Mouse (Mus musculus) liver (tissue): ENCODE measurements around the gene Tfap2b.

Experiments used
- DNase-seq: peaks from one replicate; pipeline ENCODE4 v3.0.0-alpha.2; 2020; ENCODE audit warnings: mixed read lengths

Gene Tfap2b

DNA sequence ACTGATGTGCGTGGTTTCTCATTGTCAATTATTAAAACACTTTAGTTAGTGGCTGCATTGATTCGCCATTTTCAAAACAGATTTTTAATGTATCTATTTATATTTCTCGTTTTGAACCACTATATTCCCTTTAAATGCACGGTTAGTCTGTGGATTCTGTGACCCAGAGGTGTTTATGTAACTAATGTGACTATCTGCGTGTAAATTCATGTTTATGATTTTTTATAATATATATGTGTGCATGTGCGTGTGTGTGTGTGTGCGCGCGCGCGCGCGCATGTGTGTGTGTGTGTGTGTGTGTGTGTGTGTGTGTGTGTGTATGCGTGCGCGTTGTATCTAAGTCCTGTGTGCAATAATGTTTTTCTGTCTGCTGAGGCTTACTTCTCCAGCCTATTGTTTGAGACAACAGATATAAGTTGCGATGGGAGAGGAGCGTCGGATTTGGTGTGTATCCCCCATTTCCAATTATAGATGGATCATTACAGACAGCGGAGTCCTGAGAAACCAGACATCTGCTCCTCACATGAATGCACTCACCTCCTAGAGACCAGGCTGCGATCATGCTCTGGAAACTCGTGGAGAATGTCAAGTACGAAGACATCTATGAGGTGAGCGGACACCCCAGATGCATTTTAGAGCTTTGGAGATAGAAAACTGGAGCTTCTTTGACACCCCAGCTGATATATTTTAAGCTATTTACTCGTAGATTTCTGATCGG lies at the start of gene Tfap2b:
TSS of gene Tfap2b (plus strand) at position 274 of the 718 bp plus-strand sequence.
- DNase-seq: no peak

DNA sequence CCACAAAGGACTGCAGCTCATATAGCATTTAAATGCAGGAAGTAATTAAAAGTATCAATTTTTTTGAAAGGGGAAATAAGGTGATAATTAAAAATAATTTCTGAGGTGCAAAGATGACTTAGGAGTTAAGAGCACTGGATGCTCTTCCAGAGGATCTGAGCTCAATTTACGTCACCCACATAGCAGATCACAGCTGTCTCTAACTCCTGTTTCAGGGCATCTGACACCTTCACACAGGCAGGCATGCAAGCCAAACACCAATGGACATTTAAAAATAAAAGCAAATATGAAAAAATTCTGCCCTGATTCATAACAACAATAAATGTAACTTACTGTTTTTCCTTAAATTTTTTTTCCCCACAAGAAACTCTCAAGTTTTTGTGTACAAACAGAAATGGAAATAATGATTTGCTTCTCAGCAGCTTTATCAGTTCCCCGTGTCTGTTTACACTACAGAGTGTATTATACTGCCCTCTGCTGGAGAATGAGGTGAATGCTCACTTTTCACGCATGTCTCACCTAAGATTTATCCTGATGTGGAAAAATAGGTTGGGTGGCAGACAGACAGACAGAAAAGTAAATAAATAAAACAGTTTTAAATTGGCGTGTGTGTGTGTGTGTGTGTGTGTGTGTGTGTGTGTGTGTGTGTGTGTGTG lies 29.8 kb upstream of the Tfap2b start:
- no peak for DNase-seq

DNA sequence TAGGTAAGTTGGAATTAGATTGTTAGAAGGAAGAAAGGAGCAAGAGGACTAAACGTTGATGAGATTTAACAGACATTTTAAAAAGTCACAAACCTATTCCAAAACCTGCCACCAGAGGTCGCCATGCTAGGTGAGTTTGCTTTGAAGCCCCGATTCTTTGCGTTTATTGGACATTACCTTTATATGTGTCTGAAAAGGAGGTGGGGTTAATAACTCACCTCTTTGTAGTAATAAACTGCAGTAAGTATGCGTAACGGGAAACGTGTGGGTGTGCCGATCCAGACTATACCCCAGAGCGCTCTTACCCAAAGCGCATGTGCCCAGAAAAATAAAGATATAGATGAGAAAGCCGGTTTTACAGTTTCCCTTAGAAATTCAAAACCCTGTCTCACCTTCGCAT lies 3.1 kb upstream of the Tfap2b start:
- DNase-seq: no peak

DNA sequence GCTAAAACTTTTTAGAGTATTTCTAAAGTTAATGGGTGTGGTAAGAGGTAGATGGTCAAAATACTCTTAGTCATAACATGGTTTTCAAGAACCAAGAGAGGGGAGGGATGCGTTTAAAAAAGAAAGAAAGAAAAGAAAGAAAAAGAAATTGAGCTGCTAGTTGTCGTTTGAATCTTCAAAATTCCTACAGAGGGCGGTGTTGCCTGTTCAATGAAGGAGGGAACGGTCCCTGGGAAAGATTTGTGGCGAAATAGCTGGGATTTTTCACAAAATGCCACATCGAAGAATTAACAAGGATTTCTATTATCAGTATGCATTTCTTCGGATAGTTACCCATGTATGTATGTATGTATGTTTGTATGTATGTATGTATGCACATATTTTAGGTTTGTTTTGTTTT lies 2.5 kb upstream of the Tfap2b start:
- DNase-seq: no peak

DNA sequence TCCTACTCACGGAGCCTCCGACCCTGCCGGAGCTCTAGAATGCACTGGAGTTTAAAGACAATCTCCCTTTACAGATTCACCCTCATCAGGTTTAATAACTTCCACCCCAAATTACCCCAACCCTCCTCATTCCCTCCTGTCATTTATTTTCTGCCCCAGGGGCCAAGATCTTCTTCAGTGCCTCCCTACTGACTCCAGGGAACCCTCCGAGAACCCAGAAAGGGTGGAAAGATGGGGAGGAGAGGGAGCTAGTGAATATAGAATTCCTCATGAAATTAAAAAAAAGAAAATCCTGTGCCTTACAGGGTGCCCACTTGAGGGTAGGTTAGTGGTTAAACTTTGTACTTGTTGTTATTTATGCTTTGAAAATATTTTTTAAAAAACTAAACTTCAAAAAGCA lies 1.1 kb upstream of the Tfap2b start:
- DNase-seq: no peak

DNA sequence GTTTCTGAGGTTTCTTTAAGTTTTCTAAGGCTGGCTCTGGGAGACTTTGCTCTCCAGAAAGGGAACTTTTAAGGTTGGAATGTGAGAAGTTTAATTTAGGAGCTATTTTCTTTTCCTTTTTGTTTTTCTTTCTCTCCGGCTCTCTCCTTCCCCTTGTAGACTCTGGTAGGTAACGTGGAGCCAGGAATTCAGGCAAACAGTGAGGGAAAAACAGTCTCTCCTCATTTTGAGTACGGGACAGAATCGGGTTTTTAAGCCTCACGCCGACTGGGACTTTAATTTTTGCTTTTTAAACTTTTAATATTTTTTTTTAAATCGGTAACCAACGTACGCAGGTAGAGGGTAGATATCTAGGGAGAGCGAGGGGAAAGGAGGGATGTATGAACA lies 638 bp downstream of the Tfap2b start:
- no peak for DNase-seq

DNA sequence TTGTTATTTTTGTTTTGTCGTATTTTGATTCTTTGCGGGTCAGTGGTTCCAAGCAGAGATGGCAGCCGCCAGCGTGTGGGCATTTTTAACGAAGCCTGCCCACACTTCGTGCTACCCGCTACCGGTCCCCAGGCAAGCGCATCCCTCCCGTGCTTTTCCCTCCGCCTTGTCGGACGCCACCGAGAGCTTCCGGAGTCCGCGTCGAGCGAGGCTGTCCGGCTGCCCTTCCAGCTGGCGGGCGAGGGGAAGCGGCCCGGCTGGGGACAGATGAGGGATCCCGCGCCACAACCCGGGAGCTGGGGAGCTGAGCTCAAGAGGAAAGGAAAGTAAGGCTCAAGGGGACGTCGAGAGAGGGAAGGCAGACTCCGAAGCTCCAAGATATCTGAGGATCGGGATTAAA lies 1.1 kb downstream of the Tfap2b start:
- DNase-seq: peak; percentile 17

DNA sequence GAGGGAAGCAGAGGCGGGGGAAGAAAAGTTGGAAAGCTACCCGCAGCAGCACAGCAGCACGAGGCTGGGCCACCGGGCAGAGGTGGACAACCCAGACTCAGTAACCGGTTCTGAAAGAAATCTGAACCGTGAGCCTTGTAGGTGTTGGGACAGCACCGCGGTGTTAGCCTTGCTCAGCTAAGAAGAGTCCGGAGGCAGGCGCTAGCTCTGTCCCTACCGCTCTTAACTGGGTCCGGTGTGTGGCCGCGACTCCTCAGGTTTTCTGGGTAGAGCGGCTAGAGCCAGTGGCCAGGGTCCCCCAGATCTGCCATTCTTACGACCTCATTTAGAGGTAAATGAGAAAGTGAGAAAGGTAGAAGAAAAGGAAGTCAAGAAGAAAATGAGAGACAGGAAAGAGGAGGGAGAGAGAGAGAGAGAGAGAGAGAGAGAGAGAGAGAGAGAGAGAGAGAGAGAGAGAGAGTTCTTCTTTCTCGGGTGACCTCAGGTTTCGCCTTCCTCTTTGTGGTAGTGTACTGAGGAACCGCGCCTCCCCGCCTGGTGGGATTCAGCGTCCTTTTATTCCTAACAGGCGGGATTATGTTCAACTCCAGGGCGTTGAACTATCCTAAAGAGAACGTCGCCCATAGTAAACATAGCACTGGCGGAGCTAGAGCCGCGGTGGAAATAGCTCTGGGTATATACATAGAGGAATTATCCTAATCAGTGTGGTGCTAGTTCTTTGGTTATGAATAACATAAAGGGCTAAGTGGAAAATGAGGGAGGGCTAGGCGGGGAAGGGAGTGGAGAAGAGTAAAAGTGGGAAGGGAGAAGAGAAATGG lies 1.7 kb downstream of the Tfap2b start:
- no peak for DNase-seq

DNA sequence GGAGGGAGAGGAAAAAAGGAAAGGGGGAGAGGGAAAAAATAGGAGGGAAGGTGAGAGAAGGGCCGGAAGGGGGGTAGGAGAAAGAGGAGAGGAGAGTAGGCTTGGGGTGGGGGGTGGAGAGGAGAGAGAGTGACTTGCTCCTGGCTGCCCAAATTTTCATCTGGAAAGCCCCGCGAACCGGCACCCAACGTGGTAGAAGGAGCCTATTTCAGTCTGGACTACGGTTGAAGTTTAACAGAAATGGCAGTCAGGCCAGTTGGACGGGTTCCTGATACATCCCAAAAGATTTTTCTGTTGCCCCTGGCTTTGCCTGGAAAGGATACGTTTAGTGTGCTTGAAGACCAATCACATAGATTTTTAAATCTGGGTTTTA lies 2.3 kb downstream of the Tfap2b start:
- DNase-seq: no peak

DNA sequence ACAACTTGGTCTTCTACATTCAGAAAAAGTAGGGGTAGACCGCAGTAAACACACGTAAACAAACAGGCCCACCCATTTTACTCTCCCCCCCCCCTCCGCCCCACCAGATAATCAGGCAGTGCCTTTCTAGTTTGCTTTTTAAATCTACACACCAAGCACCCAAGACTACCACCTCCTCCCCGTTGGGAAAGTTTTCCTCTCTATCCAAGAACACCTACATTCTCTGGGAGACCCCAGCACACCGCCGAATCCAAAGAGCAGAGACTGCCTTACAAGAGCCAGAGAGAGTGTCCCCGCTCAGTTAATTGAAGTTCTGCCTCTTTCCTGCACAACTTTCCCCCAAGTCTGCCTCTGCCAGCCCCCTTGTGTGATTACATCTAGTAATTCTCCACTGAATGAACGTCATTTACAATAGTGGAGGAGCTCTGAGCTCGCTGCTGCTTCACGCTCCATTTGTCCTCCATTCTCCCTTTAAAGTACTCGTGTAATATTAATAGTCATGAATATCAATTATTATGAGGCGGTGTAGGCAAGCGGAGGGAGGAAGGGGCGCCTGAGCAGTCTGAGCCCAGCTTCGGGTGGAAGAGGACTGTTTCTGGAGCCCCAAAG lies 2.9 kb downstream of the Tfap2b start:
- DNase-seq: no peak

DNA sequence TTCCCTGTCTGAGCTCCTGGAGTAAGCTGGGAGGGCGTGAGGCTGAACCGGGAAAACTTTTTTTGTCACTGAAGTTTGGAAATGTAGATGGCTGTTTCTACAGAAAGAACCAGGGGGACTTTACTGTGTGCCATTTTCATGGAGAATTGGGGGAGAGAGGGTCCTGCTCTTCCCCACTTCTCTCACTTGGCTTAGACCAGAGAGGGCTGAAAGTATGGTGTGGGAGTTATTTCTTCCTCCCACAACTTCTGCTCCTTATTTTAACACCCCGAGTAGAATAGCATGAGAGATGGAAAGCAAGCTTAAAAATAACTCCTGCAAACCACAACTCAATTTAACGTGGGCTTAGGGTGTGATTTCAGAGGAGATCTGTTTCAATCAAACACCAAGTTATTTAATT lies 4.0 kb downstream of the Tfap2b start:
- no peak for DNase-seq

DNA sequence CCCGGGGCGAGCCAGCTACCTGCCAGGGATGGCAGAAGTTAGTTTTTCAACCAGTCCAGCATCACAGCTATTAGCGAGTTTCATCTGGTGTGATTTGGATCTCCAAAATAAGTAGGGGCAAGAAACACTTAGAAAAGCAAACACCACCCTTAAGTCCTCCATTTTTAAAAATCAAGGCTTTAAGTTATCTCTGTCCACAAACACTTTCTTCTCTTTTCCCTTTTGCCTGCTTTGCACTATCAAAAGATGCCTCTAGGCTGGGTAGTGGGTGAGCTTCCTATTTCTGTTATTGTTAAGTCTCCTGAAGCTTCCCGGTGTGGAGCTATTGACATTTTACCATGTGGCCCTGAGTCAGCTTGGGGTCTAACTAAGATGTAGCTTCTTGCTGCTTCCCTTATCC lies 4.5 kb downstream of the Tfap2b start:
- no peak for DNase-seq

DNA sequence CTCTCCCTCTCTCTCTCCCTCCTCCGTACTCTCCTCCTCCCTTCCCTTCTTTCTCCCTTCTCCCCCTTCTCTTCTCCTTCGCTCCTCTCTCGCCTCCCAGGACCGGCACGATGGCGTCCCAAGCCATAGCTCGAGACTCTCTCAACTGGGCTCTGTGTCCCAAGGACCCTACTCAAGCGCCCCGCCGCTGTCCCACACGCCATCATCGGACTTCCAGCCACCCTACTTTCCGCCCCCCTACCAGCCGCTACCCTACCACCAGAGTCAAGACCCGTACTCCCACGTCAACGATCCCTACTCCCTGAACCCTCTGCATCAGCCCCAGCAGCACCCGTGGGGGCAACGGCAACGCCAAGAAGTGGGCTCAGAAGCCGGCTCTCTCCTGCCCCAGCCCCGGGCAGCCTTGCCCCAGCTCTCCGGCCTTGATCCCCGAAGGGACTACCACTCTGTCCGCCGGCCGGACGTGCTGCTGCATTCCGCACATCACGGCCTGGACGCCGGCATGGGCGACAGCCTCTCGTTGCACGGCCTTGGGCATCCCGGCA lies 5.2 kb downstream of the Tfap2b start:
- DNase-seq: no peak

DNA sequence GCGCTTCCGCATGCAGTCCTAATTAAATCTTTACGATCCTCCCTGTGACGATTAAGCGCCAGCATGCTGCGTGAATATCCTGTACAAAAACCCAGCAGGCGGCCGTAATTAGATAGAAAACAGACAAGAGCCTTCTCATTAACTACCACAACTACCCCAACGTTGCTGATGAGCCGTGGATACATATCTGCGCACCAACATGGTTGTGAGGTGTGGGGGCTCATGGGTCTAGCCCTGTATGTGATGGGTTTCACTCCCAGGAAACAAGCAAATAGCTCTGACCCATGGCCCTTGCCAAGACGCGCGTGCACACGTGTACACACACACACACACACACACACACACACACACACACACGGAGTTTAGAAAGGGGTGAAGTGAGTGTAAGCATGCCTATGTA lies 8.7 kb downstream of the Tfap2b start:
- DNase-seq: no peak

DNA sequence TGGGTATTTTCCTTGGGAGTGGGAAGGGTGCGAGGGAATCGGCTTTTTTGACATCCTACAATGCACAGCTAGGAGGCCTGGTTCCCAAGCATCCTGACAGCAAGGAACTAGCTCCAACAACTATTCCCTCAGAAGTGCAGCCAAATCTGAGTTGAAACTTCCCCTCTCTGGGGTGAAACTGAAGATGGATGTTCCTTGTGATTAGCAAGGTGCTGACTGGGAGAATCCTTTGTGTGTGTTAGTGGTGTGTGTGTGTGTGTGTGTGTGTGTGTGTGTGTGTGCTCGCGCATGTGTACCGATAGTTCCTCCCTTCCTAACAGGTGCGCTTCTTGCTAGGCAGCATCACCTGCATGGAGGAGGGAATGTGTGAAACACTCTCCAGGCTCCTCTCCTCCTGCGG lies 9.5 kb downstream of the Tfap2b start:
- no peak for DNase-seq

DNA sequence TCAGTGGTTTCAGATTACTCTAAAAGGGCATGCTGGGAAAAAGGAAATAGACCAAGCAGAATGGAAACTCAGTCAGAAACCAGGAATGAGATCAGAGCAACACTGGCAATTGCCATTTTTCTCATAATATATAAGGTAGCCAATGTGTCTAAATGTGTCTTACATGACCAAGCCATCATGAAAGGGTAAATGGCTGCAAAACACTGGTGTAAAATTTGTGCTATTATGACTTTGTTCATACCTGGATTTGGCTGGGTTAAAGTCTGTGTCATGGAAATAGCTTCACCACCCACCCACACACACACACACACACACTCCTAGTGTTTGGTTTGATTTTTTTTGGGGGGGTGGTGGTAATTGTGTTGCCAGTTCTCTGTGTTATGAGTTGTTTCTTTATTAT lies 10.7 kb downstream of the Tfap2b start:
- no peak for DNase-seq

DNA sequence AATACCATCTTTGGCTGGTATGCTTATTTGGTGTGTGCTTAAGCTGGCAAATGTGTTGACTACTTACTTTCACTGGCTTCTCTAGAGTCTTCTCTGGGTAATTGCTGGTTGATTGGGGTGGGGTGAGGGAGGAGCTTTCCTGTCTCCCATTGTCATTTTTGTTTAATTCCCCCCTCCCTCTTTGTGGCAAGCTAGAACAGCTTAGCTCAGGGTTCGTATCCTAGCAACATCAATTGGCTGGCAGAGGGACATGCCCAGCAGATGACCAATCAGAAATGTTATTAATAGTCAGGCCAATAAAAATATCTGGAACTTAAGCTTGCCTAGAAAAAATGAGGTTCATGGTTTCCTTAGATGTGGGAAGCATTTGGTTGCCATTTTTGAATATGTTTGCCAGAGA lies 11.8 kb downstream of the Tfap2b start:
- DNase-seq: no peak

DNA sequence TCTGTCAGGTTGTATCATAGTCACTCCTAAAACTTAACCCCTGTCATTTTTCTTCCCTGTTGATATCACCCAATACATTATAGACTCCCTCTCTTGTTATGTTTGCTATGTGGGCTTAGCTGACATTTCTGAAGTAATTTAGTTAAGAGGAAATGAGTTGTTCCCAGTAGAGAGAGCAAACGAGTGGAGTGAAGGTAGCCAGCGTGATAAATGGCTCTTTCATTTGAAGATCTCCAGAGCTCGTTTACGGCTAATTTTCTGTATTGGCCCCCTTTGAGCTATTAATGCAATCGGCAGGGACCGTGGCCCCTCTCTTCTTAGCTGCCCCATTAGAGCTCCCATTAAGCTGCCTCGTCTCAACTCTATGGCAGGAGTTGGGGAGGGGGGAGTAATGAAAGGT lies 12.9 kb downstream of the Tfap2b start:
- DNase-seq: no peak

DNA sequence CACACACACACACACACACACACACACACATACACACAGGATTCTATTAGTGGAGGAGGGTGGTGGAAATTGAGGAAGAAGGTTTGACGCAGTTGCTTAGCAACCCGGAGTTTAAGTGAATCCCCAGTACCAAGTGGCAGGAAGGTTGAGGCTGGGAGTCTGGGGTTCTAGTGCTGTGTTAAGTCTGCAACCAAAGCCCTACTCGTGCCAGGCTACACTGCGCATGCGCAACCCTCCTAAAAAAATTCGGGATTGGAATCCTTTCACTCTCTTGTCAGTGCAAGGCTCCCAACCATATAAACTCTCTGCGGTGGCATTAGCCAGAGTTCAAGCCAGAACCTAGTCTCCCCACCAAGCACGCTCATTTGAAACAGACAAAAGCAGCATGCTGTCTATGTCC lies 18.0 kb downstream of the Tfap2b start:
- DNase-seq: no peak

DNA sequence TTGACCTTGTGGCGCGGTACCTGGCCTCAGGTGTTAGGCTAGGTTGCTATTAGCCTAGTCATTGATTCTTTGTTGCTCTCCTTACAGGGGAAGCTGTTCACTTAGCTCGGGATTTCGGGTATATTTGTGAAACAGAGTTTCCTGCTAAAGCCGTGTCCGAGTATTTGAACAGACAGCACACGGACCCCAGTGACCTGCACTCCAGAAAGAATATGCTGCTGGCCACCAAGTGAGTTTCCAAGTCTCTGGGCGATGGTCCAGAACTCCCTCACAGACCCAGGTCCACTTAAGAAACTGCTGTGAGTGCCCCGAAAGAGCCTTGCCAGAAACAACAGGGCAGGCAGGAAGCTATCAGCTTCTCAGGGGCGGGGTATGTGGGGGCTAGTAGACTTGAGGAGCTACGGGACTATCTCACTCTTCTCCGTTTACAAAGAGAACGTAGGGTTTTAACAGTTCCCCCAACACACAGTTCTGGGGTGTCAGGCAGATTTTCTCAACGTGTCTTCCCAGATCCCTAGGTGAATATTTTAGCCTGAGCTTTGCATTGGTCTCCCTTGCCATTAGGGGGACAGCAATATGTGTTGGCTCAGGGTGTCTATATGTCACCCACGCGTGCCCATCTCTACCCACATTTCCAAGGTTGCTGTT lies 22.3 kb downstream of the Tfap2b start:
- DNase-seq: no peak

DNA sequence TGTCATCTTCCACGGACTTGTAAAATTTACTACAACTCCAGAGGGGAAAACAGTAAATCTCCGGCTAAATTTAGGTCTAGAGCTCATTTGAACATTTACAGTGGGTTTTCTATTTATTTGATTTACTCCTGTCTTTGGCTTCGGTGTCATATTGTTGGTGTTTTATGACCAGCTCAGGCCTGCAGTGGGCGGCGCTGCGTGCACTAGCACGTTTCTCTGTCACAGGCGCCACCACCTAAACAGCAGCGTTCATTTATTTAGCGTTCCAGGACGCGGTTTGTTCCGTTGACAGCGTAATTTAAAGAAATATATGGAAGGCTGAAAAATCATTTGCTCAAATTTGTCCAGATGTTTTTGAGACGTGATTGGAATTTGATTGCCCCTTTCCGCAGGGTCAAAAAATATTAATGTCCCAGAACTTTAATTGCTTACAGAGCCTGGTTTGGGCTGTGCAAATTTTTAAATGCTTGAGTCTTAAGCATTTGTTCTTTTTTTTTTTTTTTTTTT lies 22.9 kb downstream of the Tfap2b start:
- no peak for DNase-seq

DNA sequence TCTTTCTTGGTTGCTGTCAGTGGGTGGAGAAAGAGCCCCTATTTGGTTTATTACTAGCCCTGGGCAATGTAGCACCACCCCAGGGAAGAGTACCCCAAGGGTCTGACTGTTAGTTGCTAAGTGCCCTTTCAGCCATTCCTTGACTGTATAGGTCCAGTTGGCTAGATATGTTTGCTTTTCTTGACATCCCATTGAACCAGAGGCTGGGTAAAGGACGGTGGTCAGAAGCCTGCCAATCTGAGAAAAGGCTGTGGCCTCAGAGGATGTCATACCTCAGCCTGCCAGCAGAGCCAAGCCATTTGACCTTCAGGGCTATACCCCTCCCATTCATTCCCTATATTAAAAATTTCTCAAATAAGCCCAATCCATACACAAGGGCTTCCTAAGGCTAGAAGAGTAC lies 24.0 kb downstream of the Tfap2b start:
- no peak for DNase-seq

DNA sequence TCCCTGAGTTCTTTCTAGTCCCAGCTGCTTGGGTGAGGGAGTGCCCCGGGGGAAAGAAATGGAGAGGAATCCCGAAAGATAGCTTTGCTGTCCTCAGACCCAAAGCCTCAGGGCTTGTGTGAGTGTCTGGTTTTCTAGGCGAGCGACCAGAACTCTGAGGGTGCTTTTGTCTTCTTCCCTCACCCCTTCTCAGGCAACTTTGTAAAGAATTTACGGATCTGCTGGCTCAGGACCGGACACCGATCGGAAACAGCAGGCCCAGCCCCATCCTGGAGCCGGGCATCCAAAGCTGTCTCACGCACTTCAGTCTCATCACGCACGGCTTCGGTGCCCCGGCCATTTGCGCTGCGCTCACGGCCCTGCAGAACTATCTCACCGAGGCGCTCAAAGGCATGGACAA lies 25.1 kb downstream of the Tfap2b start:
- DNase-seq: no peak
